Mouse (Mus musculus) B cell, adult 2 months (primary cell): ENCODE results near the gene Sez6.
A peak's percentile ranks its signal among the peaks of the same experiment; 100 is the strongest.

Experiments used
- DNase-seq, 2 experiments: peaks; one replicate each; pipeline ENCODE4 v3.0.0; 2022

Gene Sez6

DNA sequence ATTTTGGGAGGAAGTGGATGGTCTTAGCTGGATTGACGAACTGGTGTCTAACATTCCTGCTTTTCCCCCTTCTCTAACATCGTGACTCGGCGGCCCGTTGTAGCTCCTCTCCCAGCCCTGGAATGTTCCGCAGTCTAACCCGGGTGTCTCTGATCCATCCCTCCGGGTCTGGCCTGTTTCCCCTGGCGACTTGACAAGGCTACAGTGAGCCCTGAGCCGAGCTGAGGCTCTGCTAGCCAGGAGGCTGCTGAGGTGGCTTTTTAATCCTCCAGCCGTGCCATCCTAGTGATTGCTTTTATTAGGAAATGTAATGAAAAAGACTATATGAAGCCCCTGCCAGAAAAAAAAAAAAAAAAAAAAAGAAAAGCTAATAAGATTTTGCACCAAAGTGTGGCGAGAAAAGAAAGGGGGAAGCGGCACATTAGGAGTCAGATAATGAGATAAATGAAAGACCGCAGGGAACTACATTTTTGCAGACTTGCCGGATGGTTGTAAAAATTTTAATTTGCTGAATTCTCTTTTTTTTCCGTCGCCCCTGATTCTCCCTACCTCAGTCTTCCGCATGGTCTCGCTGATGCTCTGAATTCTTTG is 24.4 kb upstream of the Sez6 start:
- DNase-seq, result no peak

- no peak for DNase-seq
These were observed 23.8 kb upstream of the Sez6 start for GRCm38 (mm10) chr11:77906747-77907174.

GRCm38 (mm10) chr11:77908468-77908867 is 22.1 kb upstream of the Sez6 start:
- no peak for DNase-seq

DNA sequence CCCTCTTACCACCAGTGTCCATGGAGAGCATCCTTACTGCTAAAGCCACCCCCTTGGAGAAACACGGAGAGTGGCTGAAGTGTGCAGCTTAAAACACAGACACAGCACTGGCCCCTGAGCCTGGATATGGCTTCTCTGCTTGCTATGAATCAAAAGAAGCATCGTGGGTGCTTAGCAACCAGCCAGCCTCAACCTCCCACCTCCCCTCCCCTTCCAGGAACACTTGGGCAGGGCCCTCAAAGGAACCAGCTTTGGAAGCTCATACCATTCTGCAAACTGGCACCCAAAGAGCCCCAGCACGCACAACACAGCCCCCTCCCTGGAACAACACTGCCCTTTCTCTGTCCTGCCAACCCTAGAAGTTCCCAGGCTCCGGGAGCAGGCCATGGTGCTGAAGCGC is 21.2 kb upstream of the Sez6 start:
- no peak for DNase-seq

DNA sequence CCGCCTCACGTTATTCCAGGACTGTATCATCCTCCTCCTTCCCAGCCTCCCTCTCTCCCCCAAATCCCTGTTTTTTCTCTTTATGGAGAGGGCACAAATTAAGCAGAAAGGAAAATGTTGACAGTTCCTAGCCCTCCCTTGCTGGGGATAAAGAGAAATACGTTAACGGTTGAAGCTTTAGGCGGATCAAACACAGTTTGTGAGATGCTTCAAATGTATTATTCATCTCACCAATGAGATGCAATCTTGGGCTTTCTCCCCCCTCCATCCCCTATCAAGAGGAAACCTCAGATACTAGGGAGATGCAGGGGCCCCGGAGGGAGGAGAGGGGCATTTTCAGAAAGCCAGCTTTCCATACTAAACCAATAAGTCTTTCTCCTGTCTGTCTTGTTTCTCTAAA is 20.8 kb upstream of the Sez6 start:
- no peak for DNase-seq

- no peak for DNase-seq
These were observed 17.1 kb upstream of the Sez6 start for GRCm38 (mm10) chr11:77913505-77913904.

- no peak for DNase-seq
These were observed 15.9 kb upstream of the Sez6 start for GRCm38 (mm10) chr11:77914598-77915260.

GRCm38 (mm10) chr11:77916741-77917140 is 13.9 kb upstream of the Sez6 start:
- DNase-seq, result no peak

GRCm38 (mm10) chr11:77917166-77917565 is 13.4 kb upstream of the Sez6 start:
- no peak for DNase-seq

GRCm38 (mm10) chr11:77923285-77923684 is 7.3 kb upstream of the Sez6 start:
- DNase-seq, result no peak

- DNase-seq, result no peak
These were observed 4.6 kb upstream of the Sez6 start for GRCm38 (mm10) chr11:77925836-77926657.

GRCm38 (mm10) chr11:77926666-77927065 is 3.9 kb upstream of the Sez6 start:
- no peak for DNase-seq

GRCm38 (mm10) chr11:77927837-77928236 is 2.8 kb upstream of the Sez6 start:
- no peak for DNase-seq

- DNase-seq, result peak; percentile 20 to 23
These were observed 1.2 kb downstream of the Sez6 start for GRCm38 (mm10) chr11:77931541-77932433.

GRCm38 (mm10) chr11:77932576-77932975 is 2.0 kb downstream of the Sez6 start:
- DNase-seq, result no peak

GRCm38 (mm10) chr11:77934111-77934521 is 3.5 kb downstream of the Sez6 start:
- DNase-seq, result no peak

- no peak for DNase-seq
These were observed 4.1 kb downstream of the Sez6 start for GRCm38 (mm10) chr11:77934568-77935311.

DNA sequence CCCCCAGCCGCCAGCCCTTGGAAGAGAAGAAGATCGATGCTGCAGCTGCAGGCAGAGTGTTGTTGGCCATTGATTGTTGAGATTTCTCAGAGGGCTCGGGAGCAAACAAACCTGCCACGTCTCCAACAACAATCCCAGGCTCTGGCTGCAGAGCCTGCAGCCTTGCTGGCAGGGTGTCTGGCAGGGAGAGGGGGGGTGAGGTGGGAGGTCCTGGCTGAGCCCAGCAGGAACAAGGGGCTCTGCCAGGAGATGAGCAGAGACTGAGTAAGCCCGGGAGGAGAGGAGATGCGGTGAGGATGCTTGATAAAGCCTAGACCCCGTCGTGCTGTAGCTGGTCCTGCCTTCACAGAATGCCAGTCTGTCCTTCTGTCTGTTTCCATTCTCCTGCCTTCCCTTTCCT is 6.2 kb downstream of the Sez6 start:
- DNase-seq, result no peak

DNA sequence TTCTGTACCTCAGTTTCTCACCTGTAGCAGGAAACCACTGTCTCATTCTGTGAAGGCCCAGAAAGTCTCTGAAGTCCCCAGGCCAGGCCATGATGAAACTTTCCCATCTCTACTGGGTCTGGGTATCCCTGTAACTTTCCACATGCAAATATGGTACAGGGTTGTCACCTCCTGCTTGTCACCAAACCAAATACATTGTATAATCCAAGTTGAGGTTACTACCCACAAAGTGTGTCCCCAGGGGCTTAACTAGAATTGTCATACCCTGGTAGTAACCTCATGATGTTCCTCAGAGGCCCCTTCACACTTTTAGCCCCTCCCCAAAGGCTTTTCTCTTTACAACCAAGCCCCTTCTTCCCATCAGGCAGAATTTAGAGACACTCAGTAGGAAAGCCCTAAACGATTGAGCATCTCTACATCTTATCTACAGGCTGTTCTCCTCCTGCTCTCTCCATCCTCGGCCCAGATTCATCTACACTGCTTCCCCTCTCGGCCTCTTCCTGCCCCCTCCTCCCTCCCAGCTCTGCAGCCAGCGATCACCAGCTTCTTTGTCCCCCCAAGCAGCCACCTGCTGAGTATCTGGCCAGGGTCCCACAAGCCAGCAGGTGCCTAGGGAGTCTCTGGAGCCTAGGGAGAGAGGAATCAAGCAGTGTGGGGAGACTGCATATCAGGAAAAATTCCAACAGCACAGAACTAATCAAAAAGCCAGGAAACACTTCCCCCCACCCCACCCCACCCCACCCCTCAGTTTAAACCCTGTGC is 7.2 kb downstream of the Sez6 start:
- DNase-seq, result no peak

DNA sequence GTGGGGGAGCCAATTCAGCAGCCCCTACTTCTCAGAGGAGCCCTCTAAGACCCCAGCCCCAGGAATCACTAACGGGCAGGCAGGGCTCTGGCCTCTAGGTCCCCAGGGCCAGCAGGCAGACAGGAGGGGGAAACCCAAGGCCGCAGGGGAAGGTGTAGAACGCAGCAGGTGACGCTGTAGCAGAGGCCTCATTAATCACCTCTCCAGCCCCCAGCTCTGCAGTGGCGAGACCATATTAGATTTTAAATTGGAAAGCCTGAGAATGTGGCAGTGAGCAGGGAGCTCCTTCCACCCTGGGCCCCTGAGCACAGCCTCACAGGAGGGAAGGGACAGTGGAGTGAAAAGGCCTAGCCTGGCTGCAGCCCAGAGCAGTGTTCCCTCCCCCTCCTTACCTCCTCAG is 11.6 kb downstream of the Sez6 start:
- no peak for DNase-seq

DNA sequence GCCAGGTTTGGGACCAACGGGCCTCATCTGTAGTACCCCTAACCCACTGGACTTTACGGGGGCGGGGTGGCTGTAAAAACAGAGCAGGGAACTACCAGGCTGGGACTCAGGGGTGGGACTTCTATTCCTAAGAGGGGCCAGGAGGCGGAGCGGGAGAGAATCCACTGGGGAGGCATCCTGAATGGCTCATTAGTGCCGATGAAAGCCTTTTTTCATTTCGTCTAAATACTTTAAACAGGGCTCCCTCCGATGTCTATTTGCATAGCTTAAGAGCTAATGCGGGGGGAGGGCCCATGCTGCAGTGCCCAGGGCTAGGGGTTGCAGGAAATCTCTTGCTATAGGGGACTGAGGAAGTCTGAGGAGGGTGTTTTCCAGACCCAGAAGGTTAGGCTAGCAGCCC is 17.3 kb downstream of the Sez6 start:
- no peak for DNase-seq
